Mouse (Mus musculus) lung, postnatal 0 days (tissue): Measurements from ENCODE around the gene Rpp25.

ENCODE experiments used
- CTCF ChIP-seq: IDR thresholded peaks from 2 replicates; pipeline ENCODE4 v1.5.1; 2016; ENCODE audit warnings: antibody characterized with exemption, mild to moderate bottlenecking
- EP300 ChIP-seq: IDR thresholded peaks from 2 replicates; pipeline ENCODE4 v1.6.1; 2016; ENCODE audit warnings: antibody characterized with exemption, mild to moderate bottlenecking, control low read depth

GRCm38 (mm10) chr9:57543951-57544350 is 40.1 kb downstream of the Rpp25 start:
- no peak for TF ChIP-seq CTCF
- TF ChIP-seq EP300 = no peak
